Mouse (Mus musculus): ENCODE measurements around the gene Osgin1. TPM values are rescaled to one million over a fixed set of nuclear protein-coding genes. Genes with fewer than 3 reads are reported as not detected.

Osgin1 gene
- polyA plus RNA-seq, 1 experiment from 2014 or later = 0.35 TPM

GRCm38 (mm10) chr8:119468091-119468490 is 34.2 kb downstream of the Osgin1 start:
- Histone ChIP-seq H3K27me3 (ENCODE audit: control insufficient read depth, insufficient read depth, low read length) (0 out of 2 replicates have a peak, but pooled peaks cover 3% of the 10 kb centered on the region), H3K4me1 (replicated peaks; ENCODE audit: control insufficient read depth, insufficient read depth, low read length) (peaks cover 30% of the 10 kb centered on the region), H3K4me3 (replicated peaks; ENCODE audit: low read length) (no peak overlapping the region), H3K9ac (no peak overlapping the region), H3K36me3 (replicated peaks; ENCODE audit: control insufficient read depth, insufficient read depth) (no peaks in the 10 kb centered on the region), H3K4me2 (replicated peaks) (no peak overlapping the region), H3K27ac (no peak overlapping the region), H3K9me3 (ENCODE audit: control insufficient read depth, low read length) (no peaks in the 10 kb centered on the region)
- ATAC-seq (ENCODE audit: low FRiP score) (no peak), DNase-seq (ENCODE audit: low spot score) (no peak)
- 88% methylated on average over 8 of the region's 8 CpGs for WGBS

- WGBS = 39% methylated on average over 5 of the region's 5 CpGs
Observed at GRCm38 (mm10) chr8:119478684-119479083, 44.8 kb downstream of the Osgin1 start.

GRCm38 (mm10) chr8:119484145-119484896 is 50.4 kb downstream of the Osgin1 start:
- no peaks in the 10 kb centered on the region for H3K4me1 ChIP-seq (replicated peaks; ENCODE audit: control insufficient read depth, insufficient read depth, low read length)
- no peaks in the 10 kb centered on the region for H3K27me3 ChIP-seq (ENCODE audit: control insufficient read depth, insufficient read depth, low read length)
- no peak overlapping the region for H3K9ac ChIP-seq
- H3K9me3 ChIP-seq (ENCODE audit: control insufficient read depth, low read length) = no peaks in the 10 kb centered on the region
- no peak overlapping the region for H3K4me2 ChIP-seq (replicated peaks)
- H3K27ac ChIP-seq = no peak overlapping the region
- no peaks in the 10 kb centered on the region for H3K36me3 ChIP-seq (replicated peaks; ENCODE audit: control insufficient read depth, insufficient read depth)
- DNase-seq (ENCODE audit: low spot score) (no peak), ATAC-seq (ENCODE audit: low FRiP score) (no peak; the same call in 1 of the 2 replicates)
- H3K4me3 ChIP-seq (replicated peaks; ENCODE audit: low read length) = no peak overlapping the region
- WGBS = 82% methylated on average over 11 of the region's 11 CpGs

More at GRCm38 (mm10) chr8:119478684-119479083, 44.8 kb downstream of the Osgin1 start:
- no peak overlapping the region for H3K27ac ChIP-seq
- H3K9ac ChIP-seq = no peak overlapping the region
- H3K4me2 ChIP-seq (replicated peaks) = no peak overlapping the region
- no peak for ATAC-seq (ENCODE audit: low FRiP score)
- H3K9me3 ChIP-seq (ENCODE audit: control insufficient read depth, low read length) = no peaks in the 10 kb centered on the region
- no peak for DNase-seq (ENCODE audit: low spot score)
- H3K4me1 ChIP-seq (replicated peaks; ENCODE audit: control insufficient read depth, insufficient read depth, low read length) = no peaks in the 10 kb centered on the region
- H3K27me3 ChIP-seq (ENCODE audit: control insufficient read depth, insufficient read depth, low read length) = no peaks in the 10 kb centered on the region
- no peaks in the 10 kb centered on the region for H3K36me3 ChIP-seq (replicated peaks; ENCODE audit: control insufficient read depth, insufficient read depth)
- H3K4me3 ChIP-seq (replicated peaks; ENCODE audit: low read length) = no peak overlapping the region

- H3K27ac ChIP-seq = no peak overlapping the region
- ATAC-seq (ENCODE audit: low FRiP score) (no peak), DNase-seq (ENCODE audit: low spot score) (no peak)
- H3K9ac ChIP-seq = no peak overlapping the region
- no peak overlapping the region for H3K4me3 ChIP-seq (replicated peaks; ENCODE audit: low read length)
- H3K9me3 ChIP-seq (ENCODE audit: control insufficient read depth, low read length) = no peaks in the 10 kb centered on the region
- H3K36me3 ChIP-seq (replicated peaks; ENCODE audit: control insufficient read depth, insufficient read depth) = no peaks in the 10 kb centered on the region
- WGBS = 77% methylated on average over 7 of the region's 7 CpGs
- no peaks in the 10 kb centered on the region for H3K27me3 ChIP-seq (ENCODE audit: control insufficient read depth, insufficient read depth, low read length)
- no peaks in the 10 kb centered on the region; the same call in 1 of the 2 replicates for H3K4me1 ChIP-seq (replicated peaks; ENCODE audit: control insufficient read depth, insufficient read depth, low read length)
- H3K4me2 ChIP-seq (replicated peaks) = no peak overlapping the region
Observed at GRCm38 (mm10) chr8:119487093-119487492, 53.2 kb downstream of the Osgin1 start.

Other genes starting within 250 kb of the Osgin1 start
- gene Hsbp1, start 89.6 kb upstream of the Osgin1 start, polyA plus RNA-seq (2014; fragmentation: Nextera tagmentation; extraction: Ambion mirVana) = 741 and 743 TPM in 2 replicates
- 17.8 and 20.2 TPM in 2 replicates for gene Mlycd, start 39.2 kb upstream of the Osgin1 start, polyA plus RNA-seq (2014; fragmentation: Nextera tagmentation; extraction: Ambion mirVana)
- gene Necab2, start 12.6 kb downstream of the Osgin1 start, polyA plus RNA-seq (2014; fragmentation: Nextera tagmentation; extraction: Ambion mirVana) = 44.4 and 50.1 TPM in 2 replicates
- not detected in 2 replicates for gene Slc38a8, start 67.6 kb downstream of the Osgin1 start, polyA plus RNA-seq (2014; fragmentation: Nextera tagmentation; extraction: Ambion mirVana)
- gene Mbtps1, start 124.6 kb downstream of the Osgin1 start, polyA plus RNA-seq (2014; fragmentation: Nextera tagmentation; extraction: Ambion mirVana) = 50.9 and 51.1 TPM in 2 replicates
- gene Hsdl1, start 141.1 kb downstream of the Osgin1 start, polyA plus RNA-seq (2014; fragmentation: Nextera tagmentation; extraction: Ambion mirVana) = 163 and 182 TPM in 2 replicates
- 0.51 and 0.53 TPM in 2 replicates for gene Dnaaf1, start 141.1 kb downstream of the Osgin1 start, polyA plus RNA-seq (2014; fragmentation: Nextera tagmentation; extraction: Ambion mirVana)
- 13.3 and 14.0 TPM in 2 replicates for gene Taf1c, start 171.1 kb downstream of the Osgin1 start, polyA plus RNA-seq (2014; fragmentation: Nextera tagmentation; extraction: Ambion mirVana)
- gene Adad2, start 178.6 kb downstream of the Osgin1 start, polyA plus RNA-seq (2014; fragmentation: Nextera tagmentation; extraction: Ambion mirVana) = not detected in 2 replicates
- 0.09 and 0.16 TPM in 2 replicates for gene Kcng4, start 201.6 kb downstream of the Osgin1 start, polyA plus RNA-seq (2014; fragmentation: Nextera tagmentation; extraction: Ambion mirVana)
- 5.5 and 6.1 TPM in 2 replicates for gene Wfdc1, start 232.2 kb downstream of the Osgin1 start, polyA plus RNA-seq (2014; fragmentation: Nextera tagmentation; extraction: Ambion mirVana)